Mouse (Mus musculus) MEL (cell line): ENCODE results near the gene Mccc1. TPM values are rescaled to one million over a fixed set of nuclear protein-coding genes. Genes with fewer than 3 reads are reported as not detected.

ENCODE experiments used
- DNase-seq: peaks from one replicate; pipeline ENCODE4 v3.0.0; 2011; ENCODE audit warnings: low read depth, low spot score
- H3K27ac ChIP-seq: 2 replicates; pipeline ENCODE4 v1.5.1; 2012; ENCODE audit warnings: low read depth, mild to moderate bottlenecking, control low read depth, low read length, moderate library complexity; ENCODE audit not compliant: control insufficient read depth
- H3K27me3 ChIP-seq, 2 experiments: fragments of 150-350 bp in 1 of 2; sonication (generic) in 1 of 2; 2 replicates each; pipeline ENCODE4 v1.6.1; 2012; ENCODE audit warnings: low read length in 2 of 2, mild to moderate bottlenecking in 2 of 2, improper control_type of control experiment in 1 of 2, moderate library complexity in 1 of 2; ENCODE audit not compliant: insufficient read depth in 2 of 2, control insufficient read depth in 1 of 2
- H3K36me3 ChIP-seq, 2 experiments: 2 replicates each; pipeline ENCODE4 v1.6.1; 2012 to 2014; ENCODE audit warnings: low read length in 2 of 2, improper control_type of control experiment in 1 of 2, inconsistent platforms in 1 of 2, mild to moderate bottlenecking in 1 of 2; ENCODE audit not compliant: insufficient read depth in 2 of 2, control insufficient read depth in 1 of 2
- H3K4me1 ChIP-seq, 2 experiments: fragments of 150-350 bp in 1 of 2; sonication (generic) in 1 of 2; 2 replicates each; pipeline ENCODE4 v1.6.1; 2012; ENCODE audit warnings: low read length in 2 of 2, improper control_type of control experiment in 1 of 2, mild to moderate bottlenecking in 1 of 2; ENCODE audit not compliant: insufficient read depth in 2 of 2, control insufficient read depth in 1 of 2
- H3K4me3 ChIP-seq, 2 experiments: fragments of 150-350 bp in 1 of 2; sonication (generic) in 1 of 2; 2 replicates each; pipeline ENCODE4 v1.5.1; 2012; ENCODE audit warnings: low read depth in 2 of 2, low read length in 2 of 2, mild to moderate bottlenecking in 2 of 2, moderate library complexity in 2 of 2, control low read depth in 1 of 2, improper control_type of control experiment in 1 of 2; ENCODE audit not compliant: control insufficient read depth in 1 of 2, insufficient read depth in 1 of 2
- H3K79me2 ChIP-seq: 2 replicates; pipeline ENCODE4 v1.6.1; 2012; ENCODE audit warnings: mild to moderate bottlenecking, low read length, moderate library complexity; ENCODE audit not compliant: control insufficient read depth, poor library complexity, insufficient read depth
- H3K9ac ChIP-seq: 2 replicates; pipeline ENCODE4 v1.6.1; 2012; ENCODE audit warnings: low read depth, mild to moderate bottlenecking, control low read depth, low read length, moderate library complexity; ENCODE audit not compliant: control insufficient read depth, poor library complexity, severe bottlenecking
- H3K9me3 ChIP-seq: fragments of 150-350 bp; sonication (generic); replicated peaks from 2 replicates; pipeline ENCODE4 v1.6.1; 2012; ENCODE audit warnings: mild to moderate bottlenecking, low read length, improper control_type of control experiment, moderate library complexity; ENCODE audit not compliant: insufficient read depth
- BHLHE40 ChIP-seq: IDR thresholded peaks from 2 replicates; pipeline ENCODE4 v1.6.1; 2012; ENCODE audit warnings: low read depth, mild to moderate bottlenecking, inconsistent platforms, low read length, improper control_type of control experiment, borderline replicate concordance
- CHD2 ChIP-seq: IDR thresholded peaks from 2 replicates; pipeline ENCODE4 v1.6.1; 2011; ENCODE audit warnings: low read length, improper control_type of control experiment
- CTCF ChIP-seq, 3 experiments: IDR thresholded peaks in 2 of 3; conservative IDR thresholded peaks in 1 of 3; 2 replicates each; pipeline ENCODE4 v1.5.1; 2011 to 2012; ENCODE audit warnings: low read length in 3 of 3, low read depth in 2 of 3, mild to moderate bottlenecking in 2 of 3, improper control_type of control experiment in 1 of 3, inconsistent platforms in 1 of 3, mixed read lengths in 1 of 3, moderate library complexity in 1 of 3; ENCODE audit not compliant: control insufficient read depth in 1 of 3, insufficient read depth in 1 of 3, poor library complexity in 1 of 3, severe bottlenecking in 1 of 3
- E2F4 ChIP-seq: IDR thresholded peaks from 2 replicates; pipeline ENCODE4 v1.6.1; 2011; ENCODE audit warnings: low read depth, low read length, improper control_type of control experiment, borderline replicate concordance
- EP300 ChIP-seq, 2 experiments: IDR thresholded peaks; 2 replicates each; pipeline ENCODE4 v1.6.1; 2011; ENCODE audit warnings: improper control_type of control experiment in 2 of 2, low read length in 2 of 2, low read depth in 1 of 2, mild to moderate bottlenecking in 1 of 2
- ETS1 ChIP-seq: IDR thresholded peaks from 2 replicates; pipeline ENCODE4 v1.6.1; 2012; ENCODE audit warnings: low read depth, mild to moderate bottlenecking, inconsistent platforms, low read length, improper control_type of control experiment, moderate library complexity
- GABPA ChIP-seq: IDR thresholded peaks from 2 replicates; pipeline ENCODE4 v1.6.1; 2012; ENCODE audit warnings: low read depth, mild to moderate bottlenecking, inconsistent platforms, low read length, improper control_type of control experiment, moderate library complexity
- GATA1 ChIP-seq: IDR thresholded peaks from 2 replicates; pipeline ENCODE4 v1.6.1; 2011; ENCODE audit warnings: low read depth, low read length, improper control_type of control experiment
- HCFC1 ChIP-seq: IDR thresholded peaks from 2 replicates; pipeline ENCODE4 v1.6.1; 2012; ENCODE audit warnings: low read depth, mild to moderate bottlenecking, inconsistent platforms, low read length, improper control_type of control experiment, moderate library complexity
- JUND ChIP-seq: IDR thresholded peaks from 2 replicates; pipeline ENCODE4 v1.6.1; 2011; ENCODE audit warnings: low read depth, mild to moderate bottlenecking, improper control_type of control experiment, low read length
- MAFK ChIP-seq: IDR thresholded peaks from 2 replicates; pipeline ENCODE4 v1.6.1; 2011; ENCODE audit warnings: low read depth, mild to moderate bottlenecking, low read length, improper control_type of control experiment, borderline replicate concordance
- MAX ChIP-seq: IDR thresholded peaks from 2 replicates; pipeline ENCODE4 v1.6.1; 2011; ENCODE audit warnings: low read length, improper control_type of control experiment
- MAZ ChIP-seq: IDR thresholded peaks from 2 replicates; pipeline ENCODE4 v1.6.1; 2012; ENCODE audit warnings: low read depth, mild to moderate bottlenecking, inconsistent platforms, low read length, improper control_type of control experiment
- MYC ChIP-seq: IDR thresholded peaks from 2 replicates; pipeline ENCODE4 v1.6.1; 2011; ENCODE audit warnings: low read depth, mild to moderate bottlenecking, low read length, improper control_type of control experiment, moderate library complexity
- NELFE ChIP-seq: IDR thresholded peaks from 2 replicates; pipeline ENCODE4 v1.6.1; 2011; ENCODE audit warnings: low read depth, low read length, improper control_type of control experiment
- NRF1 ChIP-seq: IDR thresholded peaks from 2 replicates; pipeline ENCODE4 v1.6.1; 2014; ENCODE audit warnings: low read depth, mild to moderate bottlenecking, inconsistent platforms, low read length, improper control_type of control experiment, moderate library complexity; ENCODE audit not compliant: poor library complexity, insufficient read depth, severe bottlenecking
- POLR2A ChIP-seq, 2 experiments: IDR thresholded peaks; 2 replicates each; pipeline ENCODE4 v1.6.1; 2011 to 2012; ENCODE audit warnings: low read length in 2 of 2, mild to moderate bottlenecking in 2 of 2, control low read depth in 1 of 2, improper control_type of control experiment in 1 of 2, low read depth in 1 of 2, moderate library complexity in 1 of 2; ENCODE audit not compliant: control insufficient read depth in 1 of 2, insufficient read depth in 1 of 2, poor library complexity in 1 of 2
- POLR2AphosphoS2 ChIP-seq: IDR thresholded peaks from 2 replicates; pipeline ENCODE4 v1.6.1; 2011; ENCODE audit warnings: low read length, improper control_type of control experiment
- POLR2AphosphoS5 ChIP-seq: IDR thresholded peaks from 2 replicates; pipeline ENCODE4 v1.6.1; 2012; ENCODE audit warnings: low read depth, borderline replicate concordance, mild to moderate bottlenecking, inconsistent platforms, low read length, moderate library complexity, mixed read lengths
- RCOR1 ChIP-seq: IDR thresholded peaks from 2 replicates; pipeline ENCODE4 v1.6.1; 2012; ENCODE audit warnings: low read depth, mild to moderate bottlenecking, inconsistent platforms, low read length, improper control_type of control experiment
- SIN3A ChIP-seq: IDR thresholded peaks from 2 replicates; pipeline ENCODE4 v1.6.1; 2012; ENCODE audit warnings: low read length, improper control_type of control experiment, inconsistent platforms
- SMC3 ChIP-seq: IDR thresholded peaks from 2 replicates; pipeline ENCODE4 v1.6.1; 2011; ENCODE audit warnings: low read depth, low read length, improper control_type of control experiment
- TAL1 ChIP-seq: IDR thresholded peaks from 2 replicates; pipeline ENCODE4 v1.6.1; 2012; ENCODE audit warnings: mild to moderate bottlenecking, inconsistent platforms, low read length, moderate library complexity, mixed read lengths
- TBP ChIP-seq: IDR thresholded peaks from 2 replicates; pipeline ENCODE4 v1.8.0; 2011; ENCODE audit warnings: low read depth, low read length, improper control_type of control experiment
- TCF12 ChIP-seq: IDR thresholded peaks from 2 replicates; pipeline ENCODE4 v1.6.1; 2014; ENCODE audit warnings: low read depth, mild to moderate bottlenecking, inconsistent platforms, low read length, improper control_type of control experiment, moderate library complexity
- UBTF ChIP-seq: IDR thresholded peaks from 2 replicates; pipeline ENCODE4 v1.6.1; 2012; ENCODE audit warnings: low read depth, mild to moderate bottlenecking, inconsistent platforms, low read length, improper control_type of control experiment, moderate library complexity, borderline replicate concordance; ENCODE audit not compliant: insufficient read depth
- USF1 ChIP-seq: IDR thresholded peaks from 2 replicates; pipeline ENCODE4 v1.6.1; 2014; ENCODE audit warnings: low read depth, mild to moderate bottlenecking, inconsistent platforms, low read length, improper control_type of control experiment, moderate library complexity
- ZC3H11A ChIP-seq: IDR thresholded peaks from 2 replicates; pipeline ENCODE4 v1.6.1; 2012; ENCODE audit warnings: low read depth, mild to moderate bottlenecking, inconsistent platforms, low read length, improper control_type of control experiment
- ZMIZ1 ChIP-seq: IDR thresholded peaks from 2 replicates; pipeline ENCODE4 v1.6.1; 2012; ENCODE audit warnings: low read depth, mild to moderate bottlenecking, inconsistent platforms, low read length, improper control_type of control experiment, moderate library complexity
- ZNF384 ChIP-seq: IDR thresholded peaks from 2 replicates; pipeline ENCODE4 v1.6.1; 2012; ENCODE audit warnings: low read depth, mild to moderate bottlenecking, inconsistent platforms, low read length, improper control_type of control experiment
- polyA plus RNA-seq, 2 experiments: library from polyadenylated mRNA; stranded (reverse) in 1 of 2; unstranded in 1 of 2; fragments of >175 nt in 1 of 2; fragments of >200 nt in 1 of 2; gene quantifications; 2 replicates each; pipeline versions ENCODE4 v1.2.1 to v1.2.4; 2012; ENCODE audit warnings: low replicate concordance in 2 of 2, low read depth in 1 of 2; ENCODE audit not compliant: insufficient read length in 2 of 2, insufficient read depth in 1 of 2, missing spikeins in 1 of 2
- total RNA-seq: library from RNA; depleted of rRNA; stranded (reverse); fragments of 300-350 nt; gene quantifications from 2 replicates; pipeline ENCODE4 v1.2.3, GENCODE M21; 2012

Mccc1 gene
- total and polyA plus RNA-seq, 3 experiments, result 4.0 to 14.7 TPM; not detected in 1

DNA sequence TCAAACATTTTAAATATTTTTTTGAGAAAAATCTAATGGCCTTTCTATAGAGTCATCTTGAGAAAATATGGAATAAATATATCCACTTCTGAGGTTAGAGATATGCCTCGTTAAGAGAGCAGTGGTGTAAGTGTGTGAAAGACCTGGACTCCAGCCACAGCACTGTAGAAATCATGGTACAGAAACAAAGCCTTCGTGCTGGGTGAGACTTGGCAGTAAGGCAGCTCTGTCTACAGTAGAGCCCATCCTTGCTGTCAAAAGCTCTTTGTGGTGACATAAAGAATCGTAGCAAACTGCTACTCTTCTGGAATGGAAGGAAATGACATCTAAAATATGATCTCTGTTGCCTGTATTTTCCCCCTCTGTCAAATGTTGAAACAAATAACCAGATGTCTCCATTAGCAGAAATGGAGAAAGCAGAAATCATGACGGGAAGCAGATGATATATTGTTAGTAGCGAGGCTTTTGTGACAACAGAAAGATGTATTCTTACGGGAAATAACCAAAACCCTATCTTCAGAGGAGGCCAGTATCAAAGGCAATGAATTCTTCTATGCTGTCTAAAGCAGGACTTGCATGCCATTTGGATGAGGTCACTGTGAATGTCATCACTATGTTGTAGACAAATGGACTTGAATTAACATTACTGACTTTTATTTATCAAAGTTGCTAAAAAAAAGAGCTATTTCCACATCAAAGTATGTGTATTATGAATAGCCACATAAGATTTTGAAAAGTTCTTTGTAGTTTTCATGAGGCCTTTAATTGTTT, 31.4 kb upstream of the Mccc1 start:
- peaks cover 0 to 5% of the 10 kb centered on the region in 2 experiments; a peak in 2 of 4 replicates for H3K27me3 ChIP-seq
- no peak overlapping the region for H3K27ac ChIP-seq
- H3K79me2 ChIP-seq, result no peaks in the 10 kb centered on the region
- no peak overlapping the region for H3K9ac ChIP-seq
- DNase-seq, result no peak
- H3K4me1 ChIP-seq, result peaks cover 4 to 5% of the 10 kb centered on the region in 2 experiments; a peak in 3 of 4 replicates
- no peaks in the 10 kb centered on the region for H3K9me3 ChIP-seq
- no peak overlapping the region for H3K4me3 ChIP-seq
- TF ChIP-seq TBP (no peak), UBTF (no peak), ZMIZ1 (no peak), MYC (no peak), JUND (no peak), HCFC1 (no peak)
- H3K36me3 ChIP-seq, result peaks cover 0 to 4% of the 10 kb centered on the region in 2 experiments; a peak in 2 of 4 replicates

DNA sequence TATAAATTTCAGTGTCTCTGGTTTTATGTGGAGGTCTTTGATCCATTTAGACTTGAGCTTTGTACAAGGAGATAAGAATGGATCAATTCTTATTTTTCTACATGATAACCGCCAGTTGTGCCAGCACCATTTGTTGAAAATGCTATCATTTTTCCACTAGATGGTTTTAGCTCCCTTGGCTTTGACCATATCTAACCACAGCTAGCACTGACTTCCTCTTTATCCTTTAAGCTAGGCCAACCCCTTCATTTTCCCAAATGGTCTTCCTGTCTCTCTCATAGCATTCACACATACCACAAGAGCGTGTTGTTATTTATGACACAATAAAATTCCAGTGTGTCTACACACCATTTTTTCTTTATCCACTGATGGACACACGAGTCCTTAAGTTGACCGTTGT, 29.5 kb upstream of the Mccc1 start:
- H3K27me3 ChIP-seq, result peaks cover 0 to 2% of the 10 kb centered on the region in 2 experiments; a peak in 1 of 4 replicates
- H3K4me1 ChIP-seq, result peaks cover 4 to 5% of the 10 kb centered on the region in 2 experiments; a peak in 3 of 4 replicates
- H3K9me3 ChIP-seq, result no peaks in the 10 kb centered on the region
- no peak overlapping the region for H3K4me3 ChIP-seq
- H3K27ac ChIP-seq, result no peak overlapping the region
- DNase-seq, result peak; percentile 74
- H3K79me2 ChIP-seq, result no peaks in the 10 kb centered on the region
- H3K36me3 ChIP-seq, result peaks cover 0 to 4% of the 10 kb centered on the region in 2 experiments; a peak in 2 of 4 replicates
- no peak overlapping the region for H3K9ac ChIP-seq
- TF ChIP-seq GABPA, result no peak
- no peak for TF ChIP-seq HCFC1
- no peak for TF ChIP-seq MAX
- 0 out of 2 replicates have a peak, but pooled peaks have one; percentile 10 for TF ChIP-seq SMC3
- no peak for TF ChIP-seq POLR2AphosphoS5
- TF ChIP-seq NELFE, result no peak
- TF ChIP-seq E2F4, result no peak
- TF ChIP-seq TAL1, result no peak
- TF ChIP-seq ZC3H11A, result no peak
- TF ChIP-seq BHLHE40, result no peak
- TF ChIP-seq CTCF (IDR thresholded peaks at IDR 0.05 in 2 of 3, conservative IDR thresholded peaks at IDR 0.05 in 1 of 3; ENCODE audit: control insufficient read depth in 1 of 3, insufficient read depth in 1 of 3, low read depth in 2 of 3, low read length in 3 of 3, poor library complexity in 1 of 3, severe bottlenecking in 1 of 3), result peak in 1 of 3 experiments; percentile 0; a peak in 1 of 6 replicates
- TF ChIP-seq POLR2A (IDR thresholded peaks at IDR 0.05; ENCODE audit: control insufficient read depth in 1 of 2, insufficient read depth in 1 of 2, low read depth in 1 of 2, low read length in 2 of 2, poor library complexity in 1 of 2), result no peak
- no peak for TF ChIP-seq JUND
- peak; percentile 69 to 91 for TF ChIP-seq EP300 (IDR thresholded peaks at IDR 0.05; ENCODE audit: low read depth in 1 of 2, low read length in 2 of 2)
- peak; percentile 56 for TF ChIP-seq RCOR1
- no peak for TF ChIP-seq ZMIZ1
- no peak for TF ChIP-seq MAZ
- no peak for TF ChIP-seq SIN3A
- no peak for TF ChIP-seq ZNF384
- TF ChIP-seq GATA1, result peak; percentile 72
- TF ChIP-seq NRF1, result no peak
- no peak for TF ChIP-seq MAFK
- TF ChIP-seq MYC, result no peak
- TF ChIP-seq USF1, result no peak
- TF ChIP-seq POLR2AphosphoS2, result no peak
- peak; percentile 70 for TF ChIP-seq TCF12
- TF ChIP-seq UBTF, result no peak
- TF ChIP-seq ETS1, result 0 out of 2 replicates have a peak, but pooled peaks have one; percentile 28
- TF ChIP-seq CHD2, result no peak
